Mouse (Mus musculus): ENCODE results near the gene Glrx3. TPM values are rescaled to one million over a fixed set of nuclear protein-coding genes. Genes with fewer than 3 reads are reported as not detected.

Gene Glrx3
- 189 and 201 TPM in 2 replicates for polyA plus RNA-seq (2015; fragmentation: Nextera tagmentation; extraction: Ambion mirVana)

GRCm38 (mm10) chr7:137437440-137438178 is at the start of gene Glrx3:
Glrx3 (plus strand) TSS chr7:137437614.
- H3K4me2 ChIP-seq (ENCODE audit: low read depth, low read length), result peak within 1 kb of the TSS; percentile 67
- H3K9ac ChIP-seq (ENCODE audit: low read length), result peak within 1 kb of the TSS; percentile 86
- no peaks in the 10 kb centered on the region for H3K27me3 ChIP-seq (ENCODE audit: control insufficient read depth, insufficient read depth, low read depth, low read length)
- peak within 1 kb of the TSS; percentile 73 for H3K4me3 ChIP-seq (ENCODE audit: low read length)
- H3K27ac ChIP-seq (ENCODE audit: low read length), result peak within 1 kb of the TSS; percentile 81
- no peaks in the 10 kb centered on the region for H3K36me3 ChIP-seq (ENCODE audit: control insufficient read depth, insufficient read depth, low read length)
- H3K9me3 ChIP-seq (ENCODE audit: control insufficient read depth, low read length), result no peaks in the 10 kb centered on the region
- ATAC-seq (ENCODE audit: low read depth), result peak; percentile 98
- peaks cover 7% of the 10 kb centered on the region; the same call in 1 of the 2 replicates for H3K4me1 ChIP-seq (replicated peaks; ENCODE audit: control insufficient read depth, insufficient read depth, low read length)
- under 1% methylated on average over 63 of the region's 69 CpGs for whole genome bisulfite sequencing

- WGBS, result 90% methylated on average over 5 of the region's 5 CpGs
- Histone ChIP-seq H3K4me2 (ENCODE audit: low read depth, low read length) (no peak overlapping the region), H3K9me3 (ENCODE audit: control insufficient read depth, low read length) (no peaks in the 10 kb centered on the region), H3K27me3 (ENCODE audit: control insufficient read depth, insufficient read depth, low read depth, low read length) (no peaks in the 10 kb centered on the region), H3K9ac (ENCODE audit: low read length) (no peak overlapping the region), H3K4me1 (replicated peaks; ENCODE audit: control insufficient read depth, insufficient read depth, low read length) (no peaks in the 10 kb centered on the region), H3K36me3 (ENCODE audit: control insufficient read depth, insufficient read depth, low read length) (no peaks in the 10 kb centered on the region), H3K27ac (ENCODE audit: low read length) (no peak overlapping the region), H3K4me3 (ENCODE audit: low read length) (no peak overlapping the region)
- no peak for ATAC-seq (ENCODE audit: low read depth)
These were observed 49.6 kb upstream of the Glrx3 start for GRCm38 (mm10) chr7:137387863-137388262.

GRCm38 (mm10) chr7:137395421-137395820 is 42.0 kb upstream of the Glrx3 start:
- no peak overlapping the region for H3K4me3 ChIP-seq (ENCODE audit: low read length)
- H3K9ac ChIP-seq (ENCODE audit: low read length), result no peak overlapping the region
- H3K36me3 ChIP-seq (ENCODE audit: control insufficient read depth, insufficient read depth, low read length), result no peaks in the 10 kb centered on the region
- ATAC-seq (ENCODE audit: low read depth), result peak; percentile 38; the same call in 1 of the 2 replicates
- H3K4me1 ChIP-seq (replicated peaks; ENCODE audit: control insufficient read depth, insufficient read depth, low read length), result 0 out of 2 replicates have a peak, but pooled peaks cover 2% of the 10 kb centered on the region
- no peak overlapping the region for H3K27ac ChIP-seq (ENCODE audit: low read length)
- no peak overlapping the region for H3K4me2 ChIP-seq (ENCODE audit: low read depth, low read length)
- H3K27me3 ChIP-seq (ENCODE audit: control insufficient read depth, insufficient read depth, low read depth, low read length), result no peaks in the 10 kb centered on the region
- 68% methylated on average over 4 of the region's 4 CpGs for WGBS
- no peaks in the 10 kb centered on the region for H3K9me3 ChIP-seq (ENCODE audit: control insufficient read depth, low read length)

- Histone ChIP-seq H3K9me3 (ENCODE audit: control insufficient read depth, low read length) (no peaks in the 10 kb centered on the region; the same call in 1 of the 2 replicates), H3K4me1 (replicated peaks; ENCODE audit: control insufficient read depth, insufficient read depth, low read length) (0 out of 2 replicates have a peak, but pooled peaks cover 2% of the 10 kb centered on the region), H3K9ac (ENCODE audit: low read length) (no peak overlapping the region), H3K36me3 (ENCODE audit: control insufficient read depth, insufficient read depth, low read length) (no peaks in the 10 kb centered on the region), H3K4me3 (ENCODE audit: low read length) (no peak overlapping the region), H3K4me2 (ENCODE audit: low read depth, low read length) (no peak overlapping the region), H3K27ac (ENCODE audit: low read length) (no peak overlapping the region), H3K27me3 (ENCODE audit: control insufficient read depth, insufficient read depth, low read depth, low read length) (no peaks in the 10 kb centered on the region)
- WGBS, result 95% methylated on average over 8 of the region's 8 CpGs
- no peak for ATAC-seq (ENCODE audit: low read depth)
These were observed 40.0 kb upstream of the Glrx3 start for GRCm38 (mm10) chr7:137397361-137397910.

GRCm38 (mm10) chr7:137398973-137399372 is 38.4 kb upstream of the Glrx3 start:
- no peaks in the 10 kb centered on the region for H3K36me3 ChIP-seq (ENCODE audit: control insufficient read depth, insufficient read depth, low read length)
- WGBS, result 76% methylated on average over 4 of the region's 4 CpGs
- no peak for ATAC-seq (ENCODE audit: low read depth)

GRCm38 (mm10) chr7:137404146-137404545 is 33.3 kb upstream of the Glrx3 start:
- 83% methylated on average over 2 of the region's 2 CpGs for WGBS
- H3K27me3 ChIP-seq (ENCODE audit: control insufficient read depth, insufficient read depth, low read depth, low read length), result no peaks in the 10 kb centered on the region
- peaks cover 4% of the 10 kb centered on the region for H3K4me1 ChIP-seq (replicated peaks; ENCODE audit: control insufficient read depth, insufficient read depth, low read length)
- no peak overlapping the region for H3K4me2 ChIP-seq (ENCODE audit: low read depth, low read length)
- ATAC-seq (ENCODE audit: low read depth), result no peak
- no peaks in the 10 kb centered on the region; the same call in 1 of the 2 replicates for H3K9me3 ChIP-seq (ENCODE audit: control insufficient read depth, low read length)
- H3K4me3 ChIP-seq (ENCODE audit: low read length), result no peak overlapping the region
- no peak overlapping the region for H3K27ac ChIP-seq (ENCODE audit: low read length)
- H3K36me3 ChIP-seq (ENCODE audit: control insufficient read depth, insufficient read depth, low read length), result no peaks in the 10 kb centered on the region
- no peak overlapping the region for H3K9ac ChIP-seq (ENCODE audit: low read length)

More at GRCm38 (mm10) chr7:137398973-137399372, 38.4 kb upstream of the Glrx3 start:
- Histone ChIP-seq H3K4me1 (replicated peaks; ENCODE audit: control insufficient read depth, insufficient read depth, low read length) (0 out of 2 replicates have a peak, but pooled peaks cover 2% of the 10 kb centered on the region), H3K4me3 (ENCODE audit: low read length) (no peak overlapping the region), H3K4me2 (ENCODE audit: low read depth, low read length) (no peak overlapping the region), H3K27ac (ENCODE audit: low read length) (no peak overlapping the region), H3K9ac (ENCODE audit: low read length) (no peak overlapping the region), H3K9me3 (ENCODE audit: control insufficient read depth, low read length) (no peaks in the 10 kb centered on the region; the same call in 1 of the 2 replicates), H3K27me3 (ENCODE audit: control insufficient read depth, insufficient read depth, low read depth, low read length) (no peaks in the 10 kb centered on the region)

GRCm38 (mm10) chr7:137407428-137408058 is 29.9 kb upstream of the Glrx3 start:
- H3K27ac ChIP-seq (ENCODE audit: low read length), result no peak overlapping the region
- H3K36me3 ChIP-seq (ENCODE audit: control insufficient read depth, insufficient read depth, low read length), result no peaks in the 10 kb centered on the region
- no peaks in the 10 kb centered on the region for H3K27me3 ChIP-seq (ENCODE audit: control insufficient read depth, insufficient read depth, low read depth, low read length)
- WGBS, result 100% methylated on average over 1 of the region's 1 CpGs
- H3K4me3 ChIP-seq (ENCODE audit: low read length), result no peak overlapping the region
- H3K9ac ChIP-seq (ENCODE audit: low read length), result no peak overlapping the region
- H3K4me2 ChIP-seq (ENCODE audit: low read depth, low read length), result no peak overlapping the region
- peaks cover 4% of the 10 kb centered on the region for H3K4me1 ChIP-seq (replicated peaks; ENCODE audit: control insufficient read depth, insufficient read depth, low read length)
- no peaks in the 10 kb centered on the region for H3K9me3 ChIP-seq (ENCODE audit: control insufficient read depth, low read length)
- no peak for ATAC-seq (ENCODE audit: low read depth)

GRCm38 (mm10) chr7:137410337-137411197 is 26.8 kb upstream of the Glrx3 start, which contains the start of gene 9430038I01Rik:
9430038I01Rik (minus strand) TSS chr7:137410762.
- Histone ChIP-seq H3K4me1 (replicated peaks; ENCODE audit: control insufficient read depth, insufficient read depth, low read length) (no peaks in the 10 kb centered on the region), H3K9ac (ENCODE audit: low read length) (peak within 1 kb of the TSS; percentile 84), H3K4me2 (ENCODE audit: low read depth, low read length) (peak within 1 kb of the TSS; percentile 78), H3K4me3 (ENCODE audit: low read length) (peak within 1 kb of the TSS; percentile 90), H3K9me3 (ENCODE audit: control insufficient read depth, low read length) (no peaks in the 10 kb centered on the region), H3K36me3 (ENCODE audit: control insufficient read depth, insufficient read depth, low read length) (no peaks in the 10 kb centered on the region), H3K27me3 (ENCODE audit: control insufficient read depth, insufficient read depth, low read depth, low read length) (no peaks in the 10 kb centered on the region), H3K27ac (ENCODE audit: low read length) (peak within 1 kb of the TSS; percentile 97)
- under 1% methylated on average over 62 of the region's 63 CpGs for WGBS
- peak; percentile 99 for ATAC-seq (ENCODE audit: low read depth)
